Mouse (Mus musculus): Measurements from ENCODE around the gene Synj1. TPM values are rescaled to one million over a fixed set of nuclear protein-coding genes. Genes with fewer than 3 reads are reported as not detected.

Gene Synj1
- total RNA-seq, 2 experiments from 2014 or later: 16.2 to 46.3 TPM

- peak; percentile 3; the same call in 1 of the 2 replicates for ATAC-seq (replicated peaks; ENCODE audit: poor library complexity)
Measured at GRCm38 (mm10) chr16:91010581-91011020, 507 bp downstream of the Synj1 start.

- 0 out of 2 replicates have a peak, but pooled peaks have one; percentile 3 for ATAC-seq (replicated peaks; ENCODE audit: poor library complexity)
Measured at GRCm38 (mm10) chr16:91009942-91010529, 1.1 kb downstream of the Synj1 start.

GRCm38 (mm10) chr16:91004915-91005538 is 6.1 kb downstream of the Synj1 start:
- no peak for ATAC-seq (replicated peaks; ENCODE audit: poor library complexity)

GRCm38 (mm10) chr16:91001098-91001497 is 10.0 kb downstream of the Synj1 start:
- ATAC-seq (replicated peaks; ENCODE audit: poor library complexity): peak; percentile 77

- no peak for ATAC-seq (replicated peaks; ENCODE audit: poor library complexity)
Measured at GRCm38 (mm10) chr16:90999827-91000226, 11.3 kb downstream of the Synj1 start.

GRCm38 (mm10) chr16:90997822-90998221 is 13.3 kb downstream of the Synj1 start:
- no peak for ATAC-seq (replicated peaks; ENCODE audit: poor library complexity)

- ATAC-seq (replicated peaks; ENCODE audit: poor library complexity): no peak
Measured at GRCm38 (mm10) chr16:90996327-90997243, 14.5 kb downstream of the Synj1 start.

- peak; percentile 70 for ATAC-seq (replicated peaks; ENCODE audit: poor library complexity)
Measured at GRCm38 (mm10) chr16:90995498-90995897, 15.6 kb downstream of the Synj1 start.

- ATAC-seq (replicated peaks; ENCODE audit: poor library complexity): peak; percentile 72
Measured at GRCm38 (mm10) chr16:90995023-90995422, 16.1 kb downstream of the Synj1 start.

GRCm38 (mm10) chr16:90989162-90989561 is 21.9 kb downstream of the Synj1 start:
- peak; percentile 30; the same call in 1 of the 2 replicates for ATAC-seq (replicated peaks; ENCODE audit: poor library complexity)

- ATAC-seq (replicated peaks; ENCODE audit: poor library complexity): peak; percentile 98
Measured at GRCm38 (mm10) chr16:90988665-90989064, 22.4 kb downstream of the Synj1 start.

GRCm38 (mm10) chr16:90988039-90988438 is 23.1 kb downstream of the Synj1 start:
- ATAC-seq (replicated peaks; ENCODE audit: poor library complexity): no peak

GRCm38 (mm10) chr16:90971004-90971403 is 40.1 kb downstream of the Synj1 start:
- no peak for ATAC-seq (replicated peaks; ENCODE audit: poor library complexity)

- peak; percentile 65 for ATAC-seq (replicated peaks; ENCODE audit: poor library complexity)
Measured at GRCm38 (mm10) chr16:90966241-90966640, 44.9 kb downstream of the Synj1 start.

- peak; percentile 93 for ATAC-seq (replicated peaks; ENCODE audit: poor library complexity)
Measured at GRCm38 (mm10) chr16:90964302-90964701, 46.8 kb downstream of the Synj1 start.

GRCm38 (mm10) chr16:90963866-90964265 is 47.2 kb downstream of the Synj1 start:
- ATAC-seq (replicated peaks; ENCODE audit: poor library complexity): 0 out of 2 replicates have a peak, but pooled peaks have one; percentile 26

GRCm38 (mm10) chr16:90963231-90963630 is 47.9 kb downstream of the Synj1 start:
- ATAC-seq (replicated peaks; ENCODE audit: poor library complexity): no peak

- no peak for ATAC-seq (replicated peaks; ENCODE audit: poor library complexity)
Measured at GRCm38 (mm10) chr16:90958301-90959085, 52.6 kb downstream of the Synj1 start.

GRCm38 (mm10) chr16:90955494-90955893 is 55.6 kb downstream of the Synj1 start:
- ATAC-seq (replicated peaks; ENCODE audit: poor library complexity): no peak

GRCm38 (mm10) chr16:90953770-90954169 is 57.3 kb downstream of the Synj1 start:
- peak; percentile 83 for ATAC-seq (replicated peaks; ENCODE audit: poor library complexity)

- ATAC-seq (replicated peaks; ENCODE audit: poor library complexity): no peak
Measured at GRCm38 (mm10) chr16:90953147-90953546, 58.0 kb downstream of the Synj1 start.

Data from megakaryocyte progenitor cell, adult 5-6 weeks (primary cell).